Comparison of ENCODE assay signal across 26 mouse cellular contexts in the genomic region with DNA sequence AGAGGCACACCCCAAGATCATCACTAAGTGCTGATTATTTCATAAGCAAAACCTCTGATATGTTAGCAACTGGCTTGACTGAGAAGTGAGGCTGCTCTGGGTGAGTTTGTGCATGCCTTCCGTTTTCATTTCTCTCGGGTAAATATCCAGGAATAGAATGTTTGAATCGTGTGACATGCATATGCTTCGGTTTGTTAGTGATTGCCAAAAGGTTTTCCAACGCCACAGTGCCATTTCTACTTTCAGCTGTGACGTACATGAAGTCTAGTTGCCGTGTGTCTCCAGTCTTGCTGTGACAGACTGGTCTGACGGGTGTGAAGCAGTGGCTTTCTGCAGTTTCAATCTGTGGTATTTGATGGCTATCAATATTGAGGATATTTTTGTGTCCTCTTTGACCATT.
"Had no signal": no experiment of that assay in that cellular context is flagged by ENCODE, and none has a peak within 500 bp of the region (broad histone marks: within the 10 kb centered on the region; RNA-seq: fewer than 3 reads in every experiment).

No protein-coding gene starts in this region.

- H3K27ac ChIP-seq: kidney, embryonic 15.5 days; limb, embryonic 10.5 days; limb, embryonic 13.5 days; liver, embryonic 12.5 days; liver, embryonic 15.5 days; lung, embryonic 15.5 days; midbrain, embryonic 10.5 days; midbrain, embryonic 13.5 days; neural tube, embryonic 13.5 days; stomach, postnatal 0 days had no signal

- H3K9me3 ChIP-seq: kidney, embryonic 15.5 days; limb, embryonic 10.5 days; limb, embryonic 13.5 days; liver, embryonic 12.5 days; liver, embryonic 15.5 days; lung, embryonic 15.5 days; megakaryocyte, embryonic 14.5 days; midbrain, embryonic 10.5 days; midbrain, embryonic 13.5 days; neural tube, embryonic 13.5 days had no signal

- H3K4me2 ChIP-seq: kidney, embryonic 15.5 days; limb, embryonic 13.5 days; liver, embryonic 12.5 days; liver, embryonic 15.5 days; lung, embryonic 15.5 days; midbrain, embryonic 13.5 days; neural tube, embryonic 13.5 days had no signal

- DNase-seq: kidney, adult 8-10 months; kidney, postnatal 10 days; kidney, postnatal 4 days; liver; lung, adult 18-20 months; lung, postnatal 10 days; lung, postnatal 36 days; retina, postnatal 1 day; right cerebral cortex, postnatal 14 days; right cerebral cortex, postnatal 4 days; thymus, adult 2 months; thymus, postnatal 14 days; thymus, postnatal 4 days had no signal

- H3K36me3 ChIP-seq: kidney, embryonic 15.5 days; limb, embryonic 10.5 days; limb, embryonic 13.5 days; liver, embryonic 12.5 days; liver, embryonic 15.5 days; lung, embryonic 15.5 days; midbrain, embryonic 10.5 days; midbrain, embryonic 13.5 days; neural tube, embryonic 13.5 days had no signal

- ATAC-seq: liver, embryonic 12.5 days; midbrain, embryonic 13.5 days; midbrain, embryonic 16.5 days had no signal

- H3K4me1 ChIP-seq: kidney, embryonic 15.5 days; limb, embryonic 10.5 days; limb, embryonic 13.5 days; liver, embryonic 12.5 days; liver, embryonic 15.5 days; lung, embryonic 15.5 days; megakaryocyte, embryonic 14.5 days; midbrain, embryonic 10.5 days; midbrain, embryonic 13.5 days; neural tube, embryonic 13.5 days had no signal

- H3K4me3 ChIP-seq: kidney, embryonic 15.5 days; limb, embryonic 10.5 days; limb, embryonic 13.5 days; liver, embryonic 12.5 days; liver, embryonic 15.5 days; lung, embryonic 15.5 days; megakaryocyte, embryonic 14.5 days; midbrain, embryonic 10.5 days; midbrain, embryonic 13.5 days; myocyte; neural tube, embryonic 13.5 days had no signal

- H3K27me3 ChIP-seq: kidney, embryonic 15.5 days; limb, embryonic 13.5 days; liver, embryonic 12.5 days; liver, embryonic 15.5 days; lung, embryonic 15.5 days; megakaryocyte, embryonic 14.5 days; midbrain, embryonic 13.5 days; neural tube, embryonic 13.5 days had no signal

- H3K9ac ChIP-seq: kidney, embryonic 15.5 days; limb, embryonic 13.5 days; liver, embryonic 12.5 days; liver, embryonic 15.5 days; lung, embryonic 15.5 days; midbrain, embryonic 13.5 days; neural tube, embryonic 13.5 days had no signal
